Mouse (Mus musculus): ENCODE results near the gene Gm17018.

GRCm38 (mm10) chr19:45622144-45622543 is 61.7 kb downstream of the Gm17018 start:
- TF ChIP-seq CTCF (conservative IDR thresholded peaks at IDR 0.05; ENCODE audit: insufficient read depth, insufficient read length, low read depth, low read length) (no peak), POLR2A (IDR thresholded peaks at IDR 0.05; ENCODE audit: low read depth, low read length) (no peak)
